Mouse (Mus musculus) heart, postnatal 0 days (tissue): ENCODE measurements at regions not wholly inside any gene's neighbourhood (a gene's known extent, or its start where the extent isn't known, plus 50 kb on each side); places are given as distances from the start of the nearest gene placed in this dataset.

Experiments used
- ATAC-seq: fragments of 200-750 bp; cut with Nextera tagmentation; 2 replicates; pipeline ENCODE4 v1.8.0; 2017; ENCODE audit warnings: low read depth, moderate number of reproducible peaks, moderate library complexity; ENCODE audit not compliant: insufficient read depth
- DNase-seq: peaks from one replicate; pipeline ENCODE4 v3.0.0-alpha.2; 2016; ENCODE audit warnings: low spot score
- H3K27ac ChIP-seq: fragments of 300-500 bp; sonication (generic); 2 replicates; pipeline ENCODE4 v1.5.1; 2014; ENCODE audit warnings: low read depth, mild to moderate bottlenecking
- H3K27me3 ChIP-seq: fragments of 300-500 bp; sonication (generic); 2 replicates; pipeline ENCODE4 v1.6.1; 2014; ENCODE audit warnings: low read length, mixed read lengths; ENCODE audit not compliant: control insufficient read depth, insufficient read depth
- H3K36me3 ChIP-seq: fragments of 300-500 bp; sonication (generic); replicated peaks from 2 replicates; pipeline ENCODE4 v1.6.1; 2014; ENCODE audit warnings: low read length, mixed read lengths; ENCODE audit not compliant: control insufficient read depth, insufficient read depth
- H3K4me1 ChIP-seq: fragments of 300-500 bp; sonication (generic); 2 replicates; pipeline ENCODE4 v1.6.1; 2014; ENCODE audit warnings: antibody characterized with exemption; ENCODE audit not compliant: control insufficient read depth, insufficient read depth
- H3K4me2 ChIP-seq: fragments of 300-500 bp; sonication (generic); 2 replicates; pipeline ENCODE4 v1.6.1; 2014; ENCODE audit warnings: low read depth, mild to moderate bottlenecking, low read length, moderate library complexity
- H3K4me3 ChIP-seq: fragments of 300-500 bp; sonication (generic); 2 replicates; pipeline ENCODE4 v1.5.1; 2014; ENCODE audit warnings: low read depth, low read length
- H3K9ac ChIP-seq: fragments of 300-500 bp; sonication (generic); replicated peaks from 2 replicates; pipeline ENCODE4 v1.6.1; 2014; ENCODE audit warnings: low read depth, low read length, mixed read lengths
- H3K9me3 ChIP-seq: fragments of 300-500 bp; sonication (generic); replicated peaks from 2 replicates; pipeline ENCODE4 v1.6.1; 2016; ENCODE audit warnings: low read length; ENCODE audit not compliant: control insufficient read depth
- CTCF ChIP-seq: IDR thresholded peaks from 2 replicates; pipeline ENCODE4 v1.5.1; 2016; ENCODE audit warnings: antibody characterized with exemption, control low read depth, low read depth
- EP300 ChIP-seq: IDR thresholded peaks from 2 replicates; pipeline ENCODE4 v1.6.1; 2016; ENCODE audit warnings: antibody characterized with exemption, low read depth
- WGBS: fragments of 180-500 bp; shearing (Covaris S2); extraction: QIAGEN DNeasy Blood & Tissue Kit; methylation state at CpG from one replicate; pipeline ENCODE4 v1.1.7; 2014; 5-methylcytosine and 5-hydroxymethylcytosine counted together

DNA sequence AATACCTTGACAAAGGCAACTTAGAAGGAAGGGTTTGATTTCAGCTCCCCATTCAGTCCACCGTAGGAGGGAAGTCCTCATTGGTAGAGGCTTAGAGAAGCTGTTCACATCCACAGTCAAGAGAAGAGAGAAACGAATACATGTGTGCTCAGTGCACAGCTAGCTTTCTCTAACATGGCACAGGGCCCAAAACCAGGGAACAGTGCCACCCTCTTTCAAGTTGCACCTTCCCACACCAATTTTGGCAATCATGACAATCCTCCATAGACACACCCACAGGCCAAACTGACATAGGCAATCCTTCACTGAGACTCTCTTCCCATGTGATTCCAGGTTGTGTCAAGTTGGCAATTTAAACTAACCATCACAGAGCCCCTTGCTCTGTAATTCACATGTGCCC lies 193.4 kb upstream of the Zfp462 start:
- H3K4me1 ChIP-seq, result no peaks in the 10 kb centered on the region
- WGBS, result 70% methylated on average over 2 of the region's 2 CpGs

DNA sequence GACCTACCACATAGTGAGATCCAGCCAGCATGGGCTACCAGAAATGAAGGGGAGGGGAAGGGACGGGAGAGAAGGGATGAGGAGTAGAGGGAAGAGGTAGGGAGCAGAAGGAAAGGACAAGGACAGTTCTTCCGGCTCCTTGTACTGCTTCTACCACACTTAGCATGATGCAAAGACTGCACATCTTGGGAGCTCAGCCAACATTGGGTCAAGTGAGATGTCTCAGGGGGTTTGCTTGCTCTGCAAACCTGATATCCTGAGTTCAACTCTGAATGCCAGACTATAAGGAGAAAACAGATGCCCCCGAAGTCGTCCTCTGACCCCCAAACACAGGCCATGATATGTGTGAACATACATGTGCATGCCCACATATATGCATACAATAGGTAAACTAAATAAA lies 188.4 kb upstream of the Zfp462 start:
- no peak for ATAC-seq
- Histone ChIP-seq H3K36me3 (no peaks in the 10 kb centered on the region), H3K27me3 (no peaks in the 10 kb centered on the region), H3K9me3 (no peaks in the 10 kb centered on the region), H3K4me1 (0 out of 2 replicates have a peak, but pooled peaks cover 4% of the 10 kb centered on the region), H3K4me3 (no peak overlapping the region), H3K27ac (no peak overlapping the region), H3K4me2 (no peak overlapping the region), H3K9ac (no peak overlapping the region)
- WGBS, result 71% methylated on average over 4 of the region's 4 CpGs
- DNase-seq, result no peak
- TF ChIP-seq CTCF, result no peak

More for the DNA sequence above, 193.4 kb upstream of the Zfp462 start:
- H3K9me3 ChIP-seq, result no peaks in the 10 kb centered on the region
- no peak overlapping the region for H3K27ac ChIP-seq
- H3K9ac ChIP-seq, result no peak overlapping the region
- no peak overlapping the region for H3K4me3 ChIP-seq
- ATAC-seq, result no peak
- DNase-seq, result no peak
- H3K4me2 ChIP-seq, result no peak overlapping the region
- H3K27me3 ChIP-seq, result no peaks in the 10 kb centered on the region
- no peaks in the 10 kb centered on the region for H3K36me3 ChIP-seq
- TF ChIP-seq EP300, result no peak
- no peak for TF ChIP-seq CTCF

- DNase-seq, result peak; percentile 52
Measured at GRCm38 (mm10) chr4:54757715-54758500, 186.9 kb upstream of the Zfp462 start.

GRCm38 (mm10) chr4:54758501-54758829 lies 186.4 kb upstream of the Zfp462 start:
- peak overlapping the region; percentile 28 for H3K4me3 ChIP-seq
- no peak for ATAC-seq
- H3K36me3 ChIP-seq, result no peaks in the 10 kb centered on the region
- no peak for DNase-seq
- no peak overlapping the region for H3K27ac ChIP-seq
- H3K4me1 ChIP-seq, result 0 out of 2 replicates have a peak, but pooled peaks cover 4% of the 10 kb centered on the region
- H3K9me3 ChIP-seq, result no peaks in the 10 kb centered on the region
- H3K9ac ChIP-seq, result no peak overlapping the region
- peak overlapping the region; percentile 55 for H3K4me2 ChIP-seq
- H3K27me3 ChIP-seq, result no peaks in the 10 kb centered on the region
- TF ChIP-seq EP300 (no peak), CTCF (no peak)
- 41% methylated on average over 8 of the region's 8 CpGs for WGBS

More at GRCm38 (mm10) chr4:54757715-54758500, 186.9 kb upstream of the Zfp462 start:
- H3K4me1 ChIP-seq, result 0 out of 2 replicates have a peak, but pooled peaks cover 4% of the 10 kb centered on the region
- peak overlapping the region; percentile 17; the same call in 1 of the 2 replicates for H3K27ac ChIP-seq
- H3K9ac ChIP-seq, result no peak overlapping the region
- TF ChIP-seq EP300, result no peak
- TF ChIP-seq CTCF, result no peak
- peak overlapping the region; percentile 28 for H3K4me3 ChIP-seq
- no peaks in the 10 kb centered on the region for H3K36me3 ChIP-seq
- H3K27me3 ChIP-seq, result no peaks in the 10 kb centered on the region
- no peaks in the 10 kb centered on the region for H3K9me3 ChIP-seq
- peak overlapping the region; percentile 55 for H3K4me2 ChIP-seq
- peak; percentile 75 for ATAC-seq
- 23% methylated on average over 19 of the region's 19 CpGs for WGBS

- Histone ChIP-seq H3K4me3 (no peak overlapping the region), H3K4me1 (0 out of 2 replicates have a peak, but pooled peaks cover 4% of the 10 kb centered on the region), H3K36me3 (no peaks in the 10 kb centered on the region), H3K27ac (no peak overlapping the region), H3K27me3 (no peaks in the 10 kb centered on the region), H3K9ac (no peak overlapping the region), H3K9me3 (no peaks in the 10 kb centered on the region), H3K4me2 (no peak overlapping the region)
- TF ChIP-seq EP300 (no peak), CTCF (no peak)
- ATAC-seq (no peak), DNase-seq (no peak)
- 30% methylated on average over 5 of the region's 5 CpGs for WGBS
Measured at GRCm38 (mm10) chr4:54761257-54761656, 183.6 kb upstream of the Zfp462 start.

DNA sequence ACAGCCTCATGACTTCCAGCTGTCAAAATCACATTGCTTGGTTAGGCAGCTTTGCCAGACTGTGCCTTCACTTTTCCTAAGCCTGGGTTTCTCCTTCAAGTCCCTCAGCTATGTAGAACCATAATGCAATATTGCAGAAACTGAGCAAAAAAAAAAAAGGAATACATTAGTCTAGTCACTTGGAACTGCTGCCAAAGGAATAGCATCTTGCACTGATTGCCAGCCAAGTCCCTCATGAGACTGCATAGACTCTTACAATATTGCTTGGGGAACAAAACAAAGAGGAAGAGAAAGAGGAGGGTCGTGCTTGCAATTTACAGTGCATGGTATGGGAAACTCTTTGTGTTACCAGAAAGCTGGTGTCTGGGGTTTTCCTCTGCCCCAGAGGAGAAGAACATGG lies 179.8 kb upstream of the Zfp462 start:
- no peaks in the 10 kb centered on the region for H3K9me3 ChIP-seq
- no peaks in the 10 kb centered on the region for H3K4me1 ChIP-seq
- DNase-seq, result no peak
- H3K27me3 ChIP-seq, result no peaks in the 10 kb centered on the region
- WGBS, result 65% methylated on average over 1 of the region's 1 CpGs
- no peak overlapping the region for H3K9ac ChIP-seq
- no peak overlapping the region for H3K4me3 ChIP-seq
- TF ChIP-seq EP300, result no peak
- no peak for ATAC-seq
- no peak overlapping the region for H3K27ac ChIP-seq
- no peak overlapping the region for H3K4me2 ChIP-seq
- no peaks in the 10 kb centered on the region for H3K36me3 ChIP-seq
